8 mouse cellular contexts compared by ENCODE assay signal in genomic region chr2:57350615-57351014, GRCm38 (mm10).
DNase-seq lines count a peak whose midpoint lies in the region; ATAC-seq and TF ChIP-seq lines count a peak whose summit lies in the region.
"Had no signal": no experiment of that assay in that cellular context is flagged by ENCODE, and none has a peak within 500 bp of the region (broad histone marks: within the 10 kb centered on the region; RNA-seq: fewer than 3 reads in every experiment).

No protein-coding gene starts in this region.

- WGBS in hindbrain, embryonic 14.5 days = 55% methylated on average over 9 of the region's 9 CpGs

- peak overlapping the region; percentile 23; the same call in 1 of the 2 replicates for H3K27ac ChIP-seq in layer of hippocampus, adult 2 months
- no peak overlapping the region for H3K27ac ChIP-seq in hindbrain, embryonic 14.5 days

- 0 out of 2 replicates have a peak overlapping the region, but pooled peaks have one; percentile 1 for H3K9ac ChIP-seq in hindbrain, embryonic 14.5 days

- DNase-seq in layer of hippocampus, adult 2 months (ENCODE audit: low spot score in 2 of 2) = no peak
- DNase-seq in layer of hippocampus, adult 8-10 months (ENCODE audit: low spot score in 2 of 2) = no peak
- peak; percentile 64 for DNase-seq in hindbrain, embryonic 14.5 days (ENCODE audit: low spot score)
- DNase-seq in retina, postnatal 7 days (ENCODE audit: low read depth, low spot score) = peak; percentile 8
- no peak for DNase-seq in thymus, postnatal 25 days
- no peak for DNase-seq in cerebellum, postnatal 25 days

- ATAC-seq in erythroid progenitor cell, adult 5-6 weeks (replicated peaks; ENCODE audit: low FRiP score, poor library complexity, severe bottlenecking) = peak; percentile 96
- ATAC-seq in hindbrain, embryonic 14.5 days (ENCODE audit: low FRiP score) = peak; percentile 83

- H3K36me3 ChIP-seq in hindbrain, embryonic 14.5 days (replicated peaks; ENCODE audit: control insufficient read depth, insufficient read depth) = no peaks in the 10 kb centered on the region

- no peaks in the 10 kb centered on the region; the same call in 1 of the 2 replicates for H3K4me1 ChIP-seq in hindbrain, embryonic 14.5 days (replicated peaks; ENCODE audit: control insufficient read depth, insufficient read depth, low read length)

- H3K4me3 ChIP-seq in layer of hippocampus, adult 2 months = no peak overlapping the region
- H3K4me3 ChIP-seq in hindbrain, embryonic 14.5 days (replicated peaks; ENCODE audit: low read length) = no peak overlapping the region
- H3K4me3 ChIP-seq: myocyte had no signal

- TF ChIP-seq CTCF in layer of hippocampus, adult 2 months (conservative IDR thresholded peaks at IDR 0.05) = no peak

- no peaks in the 10 kb centered on the region for H3K27me3 ChIP-seq in hindbrain, embryonic 14.5 days (ENCODE audit: control insufficient read depth, insufficient read depth, low read length)

- no peak overlapping the region for H3K4me2 ChIP-seq in hindbrain, embryonic 14.5 days (replicated peaks)

- H3K9me3 ChIP-seq in hindbrain, embryonic 14.5 days (ENCODE audit: control insufficient read depth, low read length) = no peaks in the 10 kb centered on the region

Comparison
In these comparisons a context has a peak if more than half of its experiments do, and no peak if none do; other contexts are left out.
1. DNase-seq: peak in hindbrain, embryonic 14.5 days (single experiment) and retina, postnatal 7 days (single experiment); none in layer of hippocampus, adult 2 months (0 of 2), layer of hippocampus, adult 8-10 months (0 of 2), thymus, postnatal 25 days (single experiment) and cerebellum, postnatal 25 days (0 of 2).